Mouse (Mus musculus) liver, embryonic 11.5 days (tissue): ENCODE results near the gene Insm1. TPM values are rescaled to one million over a fixed set of nuclear protein-coding genes. Genes with fewer than 3 reads are reported as not detected.

ENCODE experiments used
- ATAC-seq: fragments of 200-750 bp; cut with Nextera tagmentation; replicated peaks from 2 replicates; pipeline ENCODE4 v1.8.0; 2017; ENCODE audit warnings: moderate number of reproducible peaks, mild to moderate bottlenecking, moderate TSS enrichment, moderate library complexity; ENCODE audit not compliant: low FRiP score
- DNase-seq: peaks from one replicate; pipeline ENCODE4 v3.0.0-alpha.2; 2017; ENCODE audit warnings: low spot score
- H3K27ac ChIP-seq: fragments of 300-500 bp; sonication (generic); 2 replicates; pipeline ENCODE4 v1.5.1; 2014; ENCODE audit warnings: mild to moderate bottlenecking, low read depth, low read length, control low read depth
- H3K27me3 ChIP-seq: fragments of 300-500 bp; sonication (generic); replicated peaks from 2 replicates; pipeline ENCODE4 v1.6.1; 2014; ENCODE audit warnings: low read length, mixed read lengths; ENCODE audit not compliant: control insufficient read depth, insufficient read depth
- H3K36me3 ChIP-seq: fragments of 300-500 bp; sonication (generic); 2 replicates; pipeline ENCODE4 v1.6.1; 2014; ENCODE audit warnings: mild to moderate bottlenecking, low read length, moderate library complexity, mixed read lengths; ENCODE audit not compliant: control insufficient read depth, insufficient read depth
- H3K4me1 ChIP-seq: fragments of 300-500 bp; sonication (generic); replicated peaks from 2 replicates; pipeline ENCODE4 v1.6.1; 2014; ENCODE audit warnings: low read length, mixed read lengths; ENCODE audit not compliant: control insufficient read depth, insufficient read depth
- H3K4me2 ChIP-seq: fragments of 300-500 bp; sonication (generic); 2 replicates; pipeline ENCODE4 v1.6.1; 2014; ENCODE audit warnings: mild to moderate bottlenecking, control low read depth, moderate library complexity
- H3K4me3 ChIP-seq: fragments of 300-500 bp; sonication (generic); 2 replicates; pipeline ENCODE4 v1.5.1; 2014; ENCODE audit warnings: low read depth, low read length, control low read depth
- H3K9ac ChIP-seq: fragments of 300-500 bp; sonication (generic); 2 replicates; pipeline ENCODE4 v1.6.1; 2014; ENCODE audit warnings: low read depth, low read length, control low read depth
- H3K9me3 ChIP-seq: fragments of 300-500 bp; sonication (generic); 2 replicates; pipeline ENCODE4 v1.6.1; 2016; ENCODE audit warnings: low read length, inconsistent platforms, mixed read lengths; ENCODE audit not compliant: control insufficient read depth
- WGBS: fragments of 180-500 bp; shearing (Covaris S2); extraction: QIAGEN DNeasy Blood & Tissue Kit; methylation state at CpG from one replicate; pipeline ENCODE4 v1.1.7; 2014; 5-methylcytosine and 5-hydroxymethylcytosine counted together
- polyA plus RNA-seq: library from polyadenylated mRNA; unstranded; fragments of >200 nt; fragmentation: Nextera tagmentation; extraction: Ambion mirVana; gene quantifications from 2 replicates; pipeline ENCODE4 v1.2.1, GENCODE M21; 2014

The Insm1 gene
- polyA plus RNA-seq, 1 experiment from 2014 or later: not detected

GRCm38 (mm10) chr2:146222279-146223175 is 806 bp downstream of the Insm1 start:
- under 1% methylated on average over 91 of the region's 133 CpGs for WGBS
- peak overlapping the region; percentile 59 for H3K4me3 ChIP-seq
- peaks cover 98% of the 10 kb centered on the region for H3K27me3 ChIP-seq
- no peak overlapping the region for H3K27ac ChIP-seq
- no peak overlapping the region for H3K9ac ChIP-seq
- ATAC-seq (0 out of 2 replicates have a peak, but pooled peaks have one; percentile 3), DNase-seq (peak; percentile 58)
- H3K9me3 ChIP-seq: no peaks in the 10 kb centered on the region
- H3K36me3 ChIP-seq: no peaks in the 10 kb centered on the region
- H3K4me2 ChIP-seq: peak overlapping the region; percentile 93
- peaks cover 25% of the 10 kb centered on the region for H3K4me1 ChIP-seq

GRCm38 (mm10) chr2:146223176-146223905 is 1.6 kb downstream of the Insm1 start:
- no peaks in the 10 kb centered on the region for H3K36me3 ChIP-seq
- ATAC-seq: no peak
- peak overlapping the region; percentile 93 for H3K4me2 ChIP-seq
- H3K4me1 ChIP-seq: peaks cover 22% of the 10 kb centered on the region
- no peak overlapping the region for H3K9ac ChIP-seq
- no peak for DNase-seq
- no peaks in the 10 kb centered on the region for H3K9me3 ChIP-seq
- H3K4me3 ChIP-seq: peak overlapping the region; percentile 59
- no peak overlapping the region for H3K27ac ChIP-seq
- peaks cover 98% of the 10 kb centered on the region for H3K27me3 ChIP-seq
- 2% methylated on average over 75 of the region's 75 CpGs for WGBS

GRCm38 (mm10) chr2:146224141-146224540 is 2.4 kb downstream of the Insm1 start:
- ATAC-seq: no peak

GRCm38 (mm10) chr2:146225818-146226217 is 4.1 kb downstream of the Insm1 start:
- H3K4me2 ChIP-seq: no peak overlapping the region
- 19% methylated on average over 6 of the region's 6 CpGs for WGBS

More at GRCm38 (mm10) chr2:146224141-146224540, 2.4 kb downstream of the Insm1 start:
- no peak for DNase-seq
- H3K27me3 ChIP-seq: peaks cover 95% of the 10 kb centered on the region
- no peaks in the 10 kb centered on the region for H3K36me3 ChIP-seq
- no peak overlapping the region for H3K4me2 ChIP-seq
- H3K27ac ChIP-seq: no peak overlapping the region
- no peak overlapping the region for H3K9ac ChIP-seq
- WGBS: 20% methylated on average over 7 of the region's 7 CpGs
- no peaks in the 10 kb centered on the region for H3K9me3 ChIP-seq
- H3K4me1 ChIP-seq: peaks cover 21% of the 10 kb centered on the region
- no peak overlapping the region for H3K4me3 ChIP-seq

GRCm38 (mm10) chr2:146226484-146226883 is 4.8 kb downstream of the Insm1 start:
- Histone ChIP-seq H3K36me3 (no peaks in the 10 kb centered on the region), H3K4me2 (no peak overlapping the region), H3K27ac (no peak overlapping the region), H3K4me1 (peaks cover 17% of the 10 kb centered on the region), H3K9ac (no peak overlapping the region), H3K9me3 (no peaks in the 10 kb centered on the region), H3K27me3 (peaks cover 73% of the 10 kb centered on the region), H3K4me3 (no peak overlapping the region)
- DNase-seq (peak; percentile 47), ATAC-seq (no peak)
- WGBS: 4% methylated on average over 9 of the region's 9 CpGs

More at GRCm38 (mm10) chr2:146225818-146226217, 4.1 kb downstream of the Insm1 start:
- H3K9ac ChIP-seq: no peak overlapping the region
- no peak for ATAC-seq
- no peak overlapping the region for H3K4me3 ChIP-seq
- H3K27ac ChIP-seq: no peak overlapping the region
- no peak for DNase-seq
- H3K27me3 ChIP-seq: peaks cover 80% of the 10 kb centered on the region
- peaks cover 21% of the 10 kb centered on the region for H3K4me1 ChIP-seq
- no peaks in the 10 kb centered on the region for H3K9me3 ChIP-seq
- no peaks in the 10 kb centered on the region for H3K36me3 ChIP-seq

- H3K4me1 ChIP-seq: peaks cover 8% of the 10 kb centered on the region
- no peak overlapping the region for H3K9ac ChIP-seq
- H3K36me3 ChIP-seq: no peaks in the 10 kb centered on the region
- H3K9me3 ChIP-seq: no peaks in the 10 kb centered on the region
- no peak overlapping the region for H3K27ac ChIP-seq
- ATAC-seq (no peak), DNase-seq (no peak)
- H3K4me3 ChIP-seq: no peak overlapping the region
- no peak overlapping the region for H3K4me2 ChIP-seq
- peaks cover 62% of the 10 kb centered on the region for H3K27me3 ChIP-seq
- 47% methylated on average over 3 of the region's 3 CpGs for WGBS
Measured at GRCm38 (mm10) chr2:146227646-146228045, 5.9 kb downstream of the Insm1 start.

GRCm38 (mm10) chr2:146228435-146228834 is 6.7 kb downstream of the Insm1 start:
- H3K36me3 ChIP-seq: no peaks in the 10 kb centered on the region
- peaks cover 1% of the 10 kb centered on the region for H3K4me1 ChIP-seq
- ATAC-seq (no peak), DNase-seq (no peak)
- no peak overlapping the region for H3K4me2 ChIP-seq
- H3K4me3 ChIP-seq: no peak overlapping the region
- H3K9me3 ChIP-seq: no peaks in the 10 kb centered on the region
- no peak overlapping the region for H3K27ac ChIP-seq
- peaks cover 54% of the 10 kb centered on the region for H3K27me3 ChIP-seq
- no peak overlapping the region for H3K9ac ChIP-seq
- 62% methylated on average over 2 of the region's 2 CpGs for WGBS

- 85% methylated on average over 2 of the region's 2 CpGs for WGBS
- H3K4me1 ChIP-seq: no peaks in the 10 kb centered on the region
- H3K36me3 ChIP-seq: no peaks in the 10 kb centered on the region
- DNase-seq (no peak), ATAC-seq (no peak)
- no peak overlapping the region for H3K27ac ChIP-seq
- H3K9ac ChIP-seq: no peak overlapping the region
- H3K9me3 ChIP-seq: no peaks in the 10 kb centered on the region
- H3K4me3 ChIP-seq: no peak overlapping the region
- no peak overlapping the region for H3K4me2 ChIP-seq
- H3K27me3 ChIP-seq: peaks cover 23% of the 10 kb centered on the region
Measured at GRCm38 (mm10) chr2:146231485-146231884, 9.8 kb downstream of the Insm1 start.
